Mouse (Mus musculus): ENCODE data around the gene Ddn.

Gene Ddn

DNA sequence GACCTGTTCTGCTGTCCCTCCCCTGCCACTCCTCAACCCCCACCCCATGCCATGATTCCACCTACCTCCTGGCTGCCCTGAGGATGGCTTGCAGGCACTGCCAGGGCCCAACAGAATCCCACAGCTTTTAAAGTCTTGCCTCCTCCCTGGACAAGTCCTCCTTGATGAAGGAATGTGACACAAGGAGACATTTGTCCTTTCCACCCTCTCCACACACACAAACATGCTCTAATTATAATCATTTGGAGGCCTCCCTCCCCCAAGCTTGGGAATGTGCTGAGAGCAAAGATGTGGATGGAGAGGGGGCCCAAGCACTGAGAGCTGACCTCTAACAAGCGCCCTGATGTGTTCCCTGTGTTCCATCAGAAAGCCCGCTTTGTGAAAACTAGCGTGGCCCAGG lies at the start of gene Ddn:
Ddn (minus strand) TSS at position 101 of the 400 bp plus-strand sequence.
- DNase-seq = no peak

DNA sequence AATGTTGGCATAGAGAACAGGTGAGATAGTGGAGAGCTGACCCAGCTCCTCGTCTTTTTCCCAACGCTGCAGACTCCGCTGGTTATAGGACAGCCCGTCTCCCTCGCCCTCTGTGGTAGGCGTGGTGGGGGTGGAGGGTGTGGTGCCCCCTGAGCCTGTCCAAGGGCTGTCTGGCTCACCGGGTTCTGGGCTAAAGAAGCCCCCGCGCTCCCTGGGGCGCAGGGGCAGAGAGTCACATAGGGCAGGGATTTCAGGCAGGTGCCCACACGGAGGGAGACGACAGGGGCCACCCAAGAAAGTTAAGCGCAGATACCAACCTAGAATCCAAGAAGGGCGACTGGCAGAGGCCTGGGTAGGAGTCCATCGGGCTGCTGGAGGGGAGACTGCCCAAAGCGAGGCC lies 44.9 kb upstream of the Ddn start:
- DNase-seq = no peak

DNA sequence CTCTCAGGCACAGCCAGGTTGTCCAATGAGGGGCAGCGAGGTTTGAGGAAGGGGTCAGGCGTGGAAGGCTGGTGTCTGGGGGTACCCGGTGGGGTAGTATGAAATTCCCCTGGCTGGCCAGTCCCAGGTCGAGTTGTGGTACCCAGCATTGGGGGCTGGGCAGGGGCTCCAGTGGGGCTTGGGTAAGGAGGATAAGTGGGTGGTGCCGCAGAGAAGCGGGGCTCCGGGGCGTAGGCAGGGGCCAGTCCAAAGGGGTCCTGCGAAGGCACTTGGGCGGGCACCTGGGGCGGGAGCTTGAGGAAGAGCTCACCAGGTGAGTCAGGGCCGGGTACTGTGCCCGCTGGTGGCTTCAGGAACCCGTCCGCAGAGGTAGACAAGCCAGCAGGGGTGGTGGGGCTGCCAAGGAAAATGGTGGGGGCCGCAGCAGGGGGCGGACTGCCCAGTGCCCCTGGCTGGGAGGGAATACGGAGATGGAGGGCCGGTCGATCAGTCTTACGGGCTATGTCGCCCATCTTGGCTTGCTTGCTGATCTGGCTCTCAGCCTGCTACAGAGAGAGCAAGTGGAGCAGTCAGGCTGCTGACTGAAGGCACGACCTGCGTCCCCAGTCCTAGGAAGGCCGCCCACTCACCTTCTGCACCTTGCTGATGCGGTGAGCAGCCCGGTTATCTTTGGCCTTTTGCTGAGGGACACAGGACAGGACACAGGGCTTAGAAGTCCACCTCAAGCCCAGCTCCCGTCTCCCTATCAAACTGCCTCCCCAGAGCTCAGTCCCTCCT lies 44.1 kb upstream of the Ddn start:
- DNase-seq = no peak

DNA sequence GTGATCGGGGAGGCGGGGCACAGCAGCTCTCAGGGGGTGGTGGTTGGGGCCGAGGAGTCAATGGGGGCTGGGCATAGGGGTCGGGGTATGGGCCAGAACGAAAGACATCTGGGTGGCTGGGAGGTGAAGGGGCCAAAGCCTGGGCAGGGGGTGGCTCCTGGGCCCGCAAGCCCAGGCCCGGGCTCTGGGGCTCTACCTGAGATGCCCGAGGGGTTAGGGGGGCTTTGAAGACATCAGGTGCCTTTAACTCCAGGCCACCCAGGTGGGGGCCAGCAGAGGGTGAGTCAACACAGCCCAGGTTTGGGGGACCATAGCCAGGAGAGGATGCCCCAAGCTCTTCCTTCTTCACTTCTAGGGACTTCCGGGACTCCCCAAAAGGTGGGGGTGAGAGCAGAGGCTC lies 43.4 kb upstream of the Ddn start:
- DNase-seq = no peak

DNA sequence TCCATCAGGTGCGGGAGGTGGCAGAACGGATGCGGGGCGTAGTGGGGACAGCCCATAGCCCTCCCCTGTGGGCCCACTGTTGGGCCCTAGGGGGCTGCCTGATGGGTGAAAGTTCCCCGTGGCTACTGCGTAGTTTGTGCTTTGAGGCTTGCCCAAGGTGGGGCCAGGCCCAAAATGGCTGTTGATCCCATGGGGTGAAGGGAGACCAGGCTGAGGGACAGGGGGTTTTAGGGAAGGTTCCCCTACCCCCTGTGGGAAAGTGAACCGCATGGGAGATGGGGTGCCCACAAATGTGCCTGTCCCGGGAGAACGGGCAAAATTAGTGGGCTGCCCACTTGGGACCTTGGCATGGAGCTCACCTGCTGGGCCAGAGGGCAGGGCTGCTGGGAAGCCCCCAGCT lies 42.8 kb upstream of the Ddn start:
- no peak for DNase-seq

DNA sequence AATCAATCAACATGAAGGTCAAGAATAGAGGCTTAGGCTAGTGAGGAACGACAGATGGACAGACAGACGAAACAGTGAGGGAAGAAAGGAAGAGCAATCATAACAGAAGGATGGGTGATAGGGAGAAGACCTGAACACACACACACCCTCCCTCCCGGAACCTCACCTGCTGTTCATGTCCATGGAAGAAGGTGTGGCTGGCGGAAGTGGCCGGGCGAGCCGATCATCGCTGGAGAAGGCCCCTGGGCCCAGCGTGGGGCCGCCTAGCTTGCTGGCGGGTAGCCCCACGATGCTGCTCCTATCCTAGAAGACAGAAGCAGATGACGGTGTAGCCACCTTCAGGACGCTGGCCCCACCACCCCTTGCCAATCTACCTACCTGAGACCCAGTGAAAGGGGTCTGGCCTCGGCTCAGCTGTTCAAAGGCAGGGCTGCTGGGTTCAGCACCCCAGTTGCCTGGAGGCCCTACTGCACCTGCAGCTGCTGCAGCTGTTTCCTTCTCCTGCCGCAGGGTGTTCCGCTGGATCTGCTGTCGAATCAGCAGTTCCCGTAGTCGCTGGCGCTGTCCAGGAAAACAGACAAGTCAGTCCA lies 42.0 kb upstream of the Ddn start:
- no peak for DNase-seq

DNA sequence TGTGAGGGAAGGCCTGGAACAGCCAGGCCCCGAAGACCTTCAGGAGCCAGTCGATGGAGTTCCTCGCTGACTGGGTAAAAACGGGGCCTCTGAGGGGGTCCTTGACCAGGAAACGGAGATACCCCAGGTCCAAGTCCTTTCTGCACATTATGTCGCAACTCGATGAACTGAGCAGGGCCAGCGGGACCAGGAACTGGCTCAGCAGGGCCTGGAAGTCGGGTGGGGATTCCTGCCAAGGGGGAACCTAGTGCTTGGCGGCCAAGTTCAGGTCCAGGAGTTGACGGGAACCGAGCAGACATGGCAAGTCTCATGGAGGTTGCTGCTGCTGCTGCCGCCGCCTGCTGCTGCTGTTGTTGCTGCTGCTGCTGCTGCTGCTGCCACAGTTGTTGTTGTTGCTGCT lies 41.4 kb upstream of the Ddn start:
- no peak for DNase-seq

DNA sequence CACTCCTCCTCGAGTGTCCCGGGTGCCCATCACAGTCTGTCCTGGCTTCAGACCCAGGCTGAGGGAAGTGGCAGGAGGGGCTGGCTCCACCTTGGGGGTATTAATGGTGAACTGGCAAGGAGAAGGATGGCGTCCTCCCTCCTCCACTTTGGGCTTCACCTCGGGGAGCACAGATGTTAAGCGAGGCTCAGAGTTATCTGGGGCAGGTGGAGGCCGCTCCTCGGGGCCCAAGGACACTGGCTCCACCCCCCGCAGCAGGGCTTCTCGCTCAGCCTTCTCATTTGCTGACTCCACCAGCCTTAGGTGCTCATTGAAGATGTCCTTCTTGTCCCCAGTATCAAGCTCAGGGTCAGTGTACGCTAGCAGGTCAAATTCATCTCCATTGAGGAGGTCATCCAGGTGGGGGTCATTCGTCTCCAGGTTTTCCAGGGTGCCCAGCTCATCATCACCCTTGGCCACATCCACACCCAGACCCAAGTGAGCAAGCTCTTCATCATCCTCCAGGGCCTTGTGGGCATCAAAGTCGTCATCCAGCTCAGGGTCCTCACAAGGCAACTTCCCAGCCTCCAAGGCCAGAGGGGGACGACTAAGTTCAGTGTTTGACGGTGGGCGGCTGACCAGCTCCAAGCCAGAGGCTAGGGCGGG lies 40.8 kb upstream of the Ddn start:
- DNase-seq = no peak

DNA sequence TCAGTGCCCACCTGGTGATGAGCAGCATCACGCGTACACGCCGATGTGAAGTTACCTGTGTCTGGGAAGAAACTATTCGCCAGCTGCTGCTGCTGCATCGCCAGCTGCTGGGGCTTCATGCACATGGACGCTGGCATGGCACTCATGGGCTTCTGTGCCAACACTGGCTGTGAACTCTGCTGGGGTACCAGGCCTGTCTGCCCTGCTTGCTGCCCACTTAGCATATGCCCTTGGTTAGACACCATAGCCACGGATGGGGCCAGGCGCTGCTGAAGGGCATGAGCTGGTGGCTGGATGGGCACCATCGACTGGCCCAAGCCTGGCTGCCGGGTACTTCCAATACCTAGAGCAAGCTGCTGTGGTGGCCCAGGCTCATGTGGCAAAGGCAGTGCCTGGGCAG lies 39.9 kb upstream of the Ddn start:
- no peak for DNase-seq

DNA sequence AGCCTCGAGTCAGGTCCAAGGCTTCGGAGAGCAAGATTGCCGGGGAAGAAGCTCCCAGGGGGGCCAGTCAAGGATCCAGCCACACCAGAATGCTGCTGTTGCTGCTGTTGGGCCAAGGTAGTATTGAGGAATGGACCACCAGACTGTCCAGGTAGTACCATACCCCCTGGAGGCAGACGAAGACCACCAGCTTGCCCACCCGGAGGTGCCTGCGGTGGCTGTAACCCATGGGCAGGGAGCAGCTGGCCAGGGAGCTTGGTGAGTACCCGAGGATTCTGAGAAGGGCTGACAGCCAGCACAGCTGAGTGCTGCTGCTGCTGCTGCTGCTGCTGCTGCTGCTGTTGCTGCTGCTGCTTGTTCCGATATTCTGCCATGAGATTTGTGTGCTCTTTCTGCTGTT lies 36.9 kb upstream of the Ddn start:
- DNase-seq = no peak

DNA sequence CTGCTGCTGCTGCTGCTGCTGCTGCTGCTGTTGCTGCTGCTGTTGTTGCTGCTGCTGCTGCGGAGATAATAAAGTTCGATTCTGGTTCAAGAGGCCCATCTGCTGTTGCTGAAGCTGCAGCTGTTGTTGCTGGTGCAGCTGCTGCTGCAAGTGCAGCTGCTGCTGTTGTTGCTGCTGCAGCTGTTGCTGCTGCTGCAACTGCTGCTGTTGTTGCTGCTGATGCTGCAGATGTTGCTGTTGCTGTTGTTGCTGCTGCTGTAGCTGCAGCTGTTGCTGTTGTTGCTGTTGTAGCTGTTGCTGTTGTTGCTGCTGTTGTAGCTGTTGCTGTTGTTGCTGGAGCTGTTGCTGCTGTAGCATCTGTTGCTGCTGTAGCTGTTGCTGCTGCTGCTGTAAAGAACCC lies 35.9 kb upstream of the Ddn start:
- DNase-seq = no peak

DNA sequence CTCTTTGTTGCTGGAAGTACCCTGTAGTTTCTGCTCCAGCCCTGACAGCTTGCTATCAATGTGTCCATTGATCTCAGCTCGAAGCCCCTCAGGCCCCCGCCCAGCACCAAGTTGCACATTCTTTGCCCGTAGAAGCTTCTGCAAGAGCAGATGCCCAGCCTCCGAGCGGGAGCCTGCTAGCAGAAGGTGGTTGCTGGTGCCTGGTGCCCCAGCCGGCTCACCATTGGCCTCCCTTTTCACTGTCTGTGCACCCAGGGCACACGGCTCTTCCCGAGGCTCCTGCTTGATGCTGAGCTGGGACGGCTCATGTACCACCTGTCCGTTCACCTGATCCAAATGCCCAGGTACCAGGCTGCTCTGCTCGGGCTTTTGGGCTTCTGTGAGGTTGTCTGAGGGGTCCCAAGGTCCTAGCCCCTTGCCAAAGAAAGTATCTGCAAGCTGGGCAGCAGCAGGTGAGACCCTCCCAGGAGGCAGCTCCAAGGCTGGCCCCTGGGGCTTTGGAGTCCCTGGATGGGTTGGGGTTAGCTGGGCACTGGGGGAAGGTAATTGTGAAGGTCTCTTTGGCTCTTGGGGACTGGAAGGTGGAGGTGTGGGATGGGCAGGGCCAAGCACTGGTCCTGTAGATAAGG lies 34.4 kb upstream of the Ddn start:
- no peak for DNase-seq

DNA sequence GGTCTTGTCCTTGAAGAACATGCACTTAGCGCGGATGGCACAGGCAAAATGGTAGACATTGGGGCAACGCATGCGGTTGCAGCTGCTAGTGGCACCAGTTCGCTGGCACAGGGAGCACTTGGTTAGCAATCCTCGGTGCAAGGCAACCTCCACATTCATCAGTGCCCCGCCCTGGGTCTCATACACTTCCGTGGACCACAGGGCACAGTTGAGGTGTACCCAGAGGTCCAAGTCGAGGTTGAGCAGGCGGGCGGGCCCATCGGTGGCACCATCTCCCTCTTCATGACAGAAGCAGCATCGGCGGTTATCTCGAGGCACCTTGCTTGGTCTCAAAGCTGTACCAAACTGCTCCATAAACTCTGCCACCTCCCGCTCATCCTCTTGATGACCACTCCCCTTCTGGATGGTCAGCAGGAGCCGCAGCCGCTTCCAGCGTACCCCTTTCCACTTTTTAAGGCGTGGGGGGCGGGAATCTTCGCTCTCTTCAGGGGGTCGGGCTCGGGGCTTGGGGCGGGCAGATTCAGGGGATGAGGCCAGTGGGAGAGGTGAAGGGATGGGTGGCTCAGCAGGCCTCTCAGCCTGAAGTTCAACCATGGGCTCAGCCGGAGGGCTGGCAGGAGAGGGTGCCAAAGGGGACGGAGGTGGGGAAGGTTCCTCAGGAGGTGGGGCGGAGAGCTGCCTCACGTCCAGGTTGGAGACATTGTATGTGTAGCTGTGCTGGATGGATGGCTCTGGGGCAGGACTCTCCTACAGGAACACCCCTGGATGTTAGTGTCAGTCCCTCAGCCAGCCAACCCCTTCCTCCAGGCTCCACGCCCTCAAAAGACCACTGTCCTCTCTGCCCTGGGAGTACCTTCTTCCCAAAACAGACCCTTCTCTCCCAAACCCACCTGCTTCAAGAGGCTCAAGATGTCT lies 30.6 kb upstream of the Ddn start:
- DNase-seq = no peak

DNA sequence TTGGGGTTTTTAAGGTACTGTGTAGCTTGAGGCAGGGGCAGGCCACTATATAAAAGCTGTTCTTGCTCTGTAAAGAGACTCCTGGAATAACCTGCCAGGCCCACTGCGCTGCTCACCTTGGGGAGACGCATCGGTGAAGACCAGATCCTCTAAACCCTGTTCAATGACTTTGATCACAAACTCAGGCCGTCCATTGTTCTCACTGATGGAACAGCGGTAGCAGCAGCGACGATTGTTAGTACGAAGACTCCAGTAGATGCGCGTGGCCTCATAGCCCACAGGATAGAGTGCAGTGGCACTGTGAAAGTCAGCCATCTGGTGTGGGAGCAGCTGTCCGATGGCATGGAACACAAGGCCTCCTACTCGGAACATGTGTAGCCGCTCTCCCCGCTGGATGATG lies 29.9 kb upstream of the Ddn start:
- no peak for DNase-seq

DNA sequence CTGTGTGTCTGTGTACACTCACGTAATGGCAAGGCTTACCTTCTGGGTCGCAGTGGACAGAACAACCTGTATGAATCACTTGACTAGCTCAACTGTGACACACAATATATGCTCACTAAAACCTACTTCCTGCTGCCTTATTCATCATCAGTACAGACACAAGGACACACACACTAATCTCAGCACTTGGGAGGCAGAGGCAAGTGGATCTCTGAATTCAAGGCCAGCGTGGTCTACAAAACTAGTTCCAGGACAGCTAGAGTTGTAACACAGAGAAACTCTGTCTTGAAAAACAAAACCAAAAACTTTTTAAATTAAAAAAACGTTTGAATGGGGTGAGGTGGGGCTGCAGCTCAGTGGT lies 28.4 kb upstream of the Ddn start:
- no peak for DNase-seq

DNA sequence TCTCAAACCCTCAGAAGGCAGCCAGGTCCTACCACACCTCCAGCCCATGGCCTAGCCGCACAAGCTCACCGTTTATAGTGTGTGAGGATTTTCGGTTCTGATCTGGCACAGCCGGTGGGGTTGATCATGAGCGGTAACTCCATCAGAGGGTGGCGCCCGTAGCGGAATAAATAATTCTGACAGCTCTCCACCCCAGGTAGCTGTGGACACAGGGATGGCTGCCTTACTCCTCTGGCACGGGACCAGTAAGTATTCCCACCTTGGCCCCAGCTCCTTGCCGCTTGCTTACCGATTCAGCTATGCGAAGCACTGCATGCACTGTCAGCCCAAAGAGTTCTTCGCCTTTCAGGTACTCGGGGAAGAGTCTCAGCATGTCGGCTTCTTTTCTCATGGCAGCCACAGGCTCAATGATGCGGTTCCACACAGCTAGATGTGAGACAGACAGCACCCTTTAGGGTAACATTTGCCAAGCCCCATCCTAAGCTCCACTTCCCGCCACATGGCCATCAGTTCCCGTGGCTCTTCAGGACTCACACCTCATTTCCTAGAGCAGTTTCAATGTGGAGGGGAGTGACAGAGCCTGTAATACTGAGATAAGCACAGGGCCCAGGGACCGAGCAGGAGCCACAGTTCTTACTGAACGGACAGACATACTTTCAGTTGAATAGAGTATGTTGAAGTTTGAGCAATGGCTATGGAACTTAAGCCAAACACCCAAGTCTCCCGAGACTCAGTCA lies 27.9 kb upstream of the Ddn start:
- DNase-seq = no peak

DNA sequence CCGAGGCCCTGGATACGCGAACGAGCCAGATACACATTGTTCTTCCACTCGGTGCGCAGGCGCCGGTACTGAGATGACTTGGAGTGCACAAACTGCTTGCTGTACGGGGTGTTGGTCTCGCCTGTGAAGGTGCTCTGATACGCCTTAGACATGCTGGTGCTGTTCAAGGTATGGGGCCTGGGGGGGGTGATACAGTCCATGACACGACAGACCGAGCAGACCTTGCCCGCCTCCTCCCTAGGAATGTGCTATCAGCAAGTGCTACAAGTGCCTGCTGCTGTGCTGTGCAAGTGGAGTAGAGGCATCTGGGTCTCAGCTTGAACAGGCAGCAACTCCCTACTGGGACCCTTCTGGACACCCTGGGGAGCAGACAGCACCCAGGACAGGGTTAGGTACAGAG lies 26.0 kb upstream of the Ddn start:
- no peak for DNase-seq

DNA sequence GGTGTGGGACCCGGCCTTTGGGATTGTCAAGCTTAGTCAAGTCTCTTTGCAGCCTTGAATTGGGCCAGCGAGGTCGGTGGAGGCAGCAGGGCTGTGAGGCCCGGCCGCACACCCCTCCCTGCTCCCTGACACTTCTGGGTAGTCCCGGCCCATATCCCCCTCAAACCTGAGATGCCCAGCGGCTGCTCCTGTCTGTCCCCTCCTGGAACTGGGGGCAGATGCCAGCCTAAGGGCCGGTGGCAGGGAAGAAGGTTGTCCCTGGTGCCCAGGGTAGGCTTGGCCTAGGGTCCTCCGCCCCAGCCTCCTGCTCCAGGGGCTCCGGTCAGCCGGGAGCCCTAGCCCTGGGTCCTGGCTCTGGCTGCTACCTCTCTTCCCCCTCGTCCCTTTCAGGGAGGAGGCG lies 24.8 kb upstream of the Ddn start:
- DNase-seq = no peak

DNA sequence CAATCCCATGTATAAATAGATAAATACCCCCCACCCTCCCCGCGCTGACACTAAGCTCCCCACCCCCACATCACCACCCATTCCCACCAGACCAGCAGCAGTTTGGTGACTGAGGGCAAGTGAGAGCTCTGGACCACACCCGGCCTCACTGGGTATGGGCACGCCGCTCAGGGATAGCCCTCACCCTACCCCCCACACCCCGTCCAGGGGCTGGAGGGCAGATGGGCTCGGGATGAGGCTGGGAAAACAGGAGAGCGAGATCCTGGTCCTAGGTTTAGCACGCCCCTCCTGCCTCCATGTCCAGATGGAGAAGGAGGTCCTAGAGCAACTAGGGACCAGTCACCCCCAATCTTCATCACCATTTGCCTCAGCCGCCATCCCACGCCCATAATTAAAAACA lies 24.0 kb upstream of the Ddn start:
- no peak for DNase-seq

DNA sequence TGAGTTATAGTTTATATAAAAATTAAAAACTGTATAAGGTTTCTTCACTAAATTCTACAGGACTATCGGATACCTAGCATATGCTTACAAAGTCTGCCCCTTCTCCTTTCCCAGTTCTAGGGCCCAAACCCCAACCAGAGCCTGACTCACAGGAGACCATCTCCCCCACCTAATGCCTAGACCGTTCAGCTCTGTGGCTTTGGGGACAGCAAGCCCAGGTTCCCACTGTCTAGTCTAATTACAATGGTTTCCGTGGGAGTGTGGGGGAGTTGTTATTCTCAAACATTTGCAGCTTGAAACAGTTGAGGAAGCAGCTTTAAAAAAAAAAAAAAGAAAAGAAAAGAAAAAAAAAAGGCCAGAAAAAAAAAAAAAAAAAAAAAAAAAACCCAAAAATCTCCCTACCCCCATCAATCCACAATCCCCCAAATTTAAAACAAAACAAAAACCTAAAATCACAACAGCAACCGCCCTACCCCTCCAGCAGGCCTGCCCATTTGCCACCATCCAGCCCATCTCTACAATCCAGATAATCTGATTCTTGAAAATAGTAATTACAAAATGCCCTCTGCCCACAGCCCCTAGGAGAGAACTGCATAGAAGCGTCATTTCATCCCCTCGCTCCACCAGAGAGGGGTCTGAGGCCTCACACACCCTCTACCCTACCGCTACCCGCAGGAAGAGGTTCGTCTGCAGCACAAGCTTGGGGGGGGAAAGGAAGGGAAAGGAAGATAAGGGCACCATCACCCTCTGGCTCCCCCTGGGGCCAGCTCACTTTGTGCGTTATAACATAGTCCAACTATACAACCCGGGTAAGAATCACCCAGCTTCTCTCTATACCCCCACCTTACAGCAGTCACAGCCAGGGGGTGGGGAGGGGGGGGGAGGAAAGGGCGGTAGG lies 23.1 kb upstream of the Ddn start:
- DNase-seq = no peak

DNA sequence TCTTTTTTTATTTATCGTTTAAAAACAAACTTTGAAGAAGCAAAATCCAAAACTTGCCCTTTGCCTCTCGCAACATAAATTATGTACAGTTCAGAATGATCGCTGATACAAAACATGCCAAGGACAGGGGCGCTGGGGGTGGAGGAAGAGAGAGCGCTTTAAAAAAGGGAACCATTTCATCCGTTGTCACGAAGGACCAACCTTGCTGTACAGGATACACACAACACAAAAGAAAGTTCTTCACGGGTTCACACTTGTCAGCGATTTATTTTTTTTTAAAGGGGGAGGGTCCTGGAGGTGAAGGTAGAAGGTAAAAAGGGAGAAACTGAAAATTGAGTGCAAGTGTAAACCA lies 22.4 kb upstream of the Ddn start:
- DNase-seq = no peak

Data from right cerebral cortex, postnatal 25 days (tissue).